Mouse (Mus musculus) small intestine, adult 2 months (tissue): ENCODE data around the gene Renbp.

ENCODE experiments used
- CTCF ChIP-seq: fragments of 200-500 bp; IDR thresholded peaks from 2 replicates; pipeline ENCODE4 v1.5.1; 2012; ENCODE audit warnings: low read depth, mild to moderate bottlenecking, control low read depth, inconsistent platforms, low read length, moderate library complexity, mixed read lengths; ENCODE audit not compliant: insufficient replicate concordance, insufficient read length; ENCODE audit errors: extremely low read depth
- POLR2A ChIP-seq: fragments of 200-500 bp; IDR thresholded peaks from 2 replicates; pipeline ENCODE4 v1.6.1; 2012; ENCODE audit warnings: low read depth, mild to moderate bottlenecking, control low read depth, inconsistent platforms, low read length, moderate library complexity

DNA sequence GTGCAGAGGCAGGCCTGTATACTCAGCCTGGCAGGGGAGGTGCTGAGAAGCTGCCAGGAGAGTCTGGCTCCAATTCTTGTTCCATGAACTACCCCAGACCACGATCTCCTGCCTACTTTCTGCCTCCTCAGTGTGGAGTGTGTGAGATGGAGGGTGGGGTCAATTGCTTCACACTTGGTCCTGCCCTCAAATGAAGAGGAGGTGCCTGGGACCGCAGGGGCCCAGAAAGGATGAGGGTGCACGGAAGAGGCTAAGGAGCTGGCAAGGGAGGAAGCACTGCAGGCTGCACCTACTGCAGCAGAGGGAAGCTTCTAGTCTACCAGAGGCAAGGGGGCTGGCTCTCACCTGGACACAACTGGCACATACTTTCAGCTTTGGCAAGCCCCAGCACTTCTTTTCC, 33.7 kb upstream of the Renbp start:
- TF ChIP-seq CTCF, result no peak
- no peak for TF ChIP-seq POLR2A
